Mouse (Mus musculus): Measurements from ENCODE around the gene Ddit4.
"Not testable (repeated sequence)": the region's sequence is repeated elsewhere in the genome, so short reads cannot be mapped to it uniquely, and the experiment has no call there.

Gene Ddit4

GRCm38 (mm10) chr10:59951211-59952151 is at the start of gene Ddit4:
Gene Ddit4 (minus strand): TSS chr10:59951834.
- DNase-seq (ENCODE audit: low read depth, low spot score): peak; percentile 98

- no peak for DNase-seq (ENCODE audit: low read depth, low spot score)
Observed at GRCm38 (mm10) chr10:59999057-59999456, 47.4 kb upstream of the Ddit4 start.

GRCm38 (mm10) chr10:59997591-59997990 is 46.0 kb upstream of the Ddit4 start:
- peak; percentile 80 for DNase-seq (ENCODE audit: low read depth, low spot score)

GRCm38 (mm10) chr10:59995889-59996288 is 44.3 kb upstream of the Ddit4 start:
- DNase-seq (ENCODE audit: low read depth, low spot score): no peak

- not testable (repeated sequence) for DNase-seq (ENCODE audit: low read depth, low spot score)
Observed at GRCm38 (mm10) chr10:59993813-59994212, 42.2 kb upstream of the Ddit4 start.

GRCm38 (mm10) chr10:59992024-59992423 is 40.4 kb upstream of the Ddit4 start:
- no peak for DNase-seq (ENCODE audit: low read depth, low spot score)

- no peak for DNase-seq (ENCODE audit: low read depth, low spot score)
Observed at GRCm38 (mm10) chr10:59991262-59991880, 39.7 kb upstream of the Ddit4 start.

- DNase-seq (ENCODE audit: low read depth, low spot score): no peak
Observed at GRCm38 (mm10) chr10:59990393-59990792, 38.8 kb upstream of the Ddit4 start.

- no peak for DNase-seq (ENCODE audit: low read depth, low spot score)
Observed at GRCm38 (mm10) chr10:59988036-59988435, 36.4 kb upstream of the Ddit4 start.

GRCm38 (mm10) chr10:59982379-59982873 is 30.8 kb upstream of the Ddit4 start:
- no peak for DNase-seq (ENCODE audit: low read depth, low spot score)

GRCm38 (mm10) chr10:59981792-59982191 is 30.2 kb upstream of the Ddit4 start:
- DNase-seq (ENCODE audit: low read depth, low spot score): no peak

- no peak for DNase-seq (ENCODE audit: low read depth, low spot score)
Observed at GRCm38 (mm10) chr10:59981336-59981735, 29.7 kb upstream of the Ddit4 start.

GRCm38 (mm10) chr10:59980815-59981244 is 29.2 kb upstream of the Ddit4 start:
- no peak for DNase-seq (ENCODE audit: low read depth, low spot score)

GRCm38 (mm10) chr10:59978873-59979743 is 27.5 kb upstream of the Ddit4 start:
- no peak for DNase-seq (ENCODE audit: low read depth, low spot score)

- DNase-seq (ENCODE audit: low read depth, low spot score): no peak
Observed at GRCm38 (mm10) chr10:59978401-59978800, 26.8 kb upstream of the Ddit4 start.

GRCm38 (mm10) chr10:59977715-59978343 is 26.2 kb upstream of the Ddit4 start:
- no peak for DNase-seq (ENCODE audit: low read depth, low spot score)

GRCm38 (mm10) chr10:59977141-59977540 is 25.5 kb upstream of the Ddit4 start:
- no peak for DNase-seq (ENCODE audit: low read depth, low spot score)

- DNase-seq (ENCODE audit: low read depth, low spot score): no peak
Observed at GRCm38 (mm10) chr10:59974786-59975185, 23.2 kb upstream of the Ddit4 start.

- DNase-seq (ENCODE audit: low read depth, low spot score): peak; percentile 60
Observed at GRCm38 (mm10) chr10:59974191-59974664, 22.6 kb upstream of the Ddit4 start.

- DNase-seq (ENCODE audit: low read depth, low spot score): no peak
Observed at GRCm38 (mm10) chr10:59973400-59973799, 21.8 kb upstream of the Ddit4 start.

GRCm38 (mm10) chr10:59972999-59973398 is 21.4 kb upstream of the Ddit4 start:
- DNase-seq (ENCODE audit: low read depth, low spot score): no peak

Measured in forelimb bud, embryonic 11.5 days (tissue).